Mouse (Mus musculus): ENCODE data around the gene Zkscan17.

Gene Zkscan17

DNA sequence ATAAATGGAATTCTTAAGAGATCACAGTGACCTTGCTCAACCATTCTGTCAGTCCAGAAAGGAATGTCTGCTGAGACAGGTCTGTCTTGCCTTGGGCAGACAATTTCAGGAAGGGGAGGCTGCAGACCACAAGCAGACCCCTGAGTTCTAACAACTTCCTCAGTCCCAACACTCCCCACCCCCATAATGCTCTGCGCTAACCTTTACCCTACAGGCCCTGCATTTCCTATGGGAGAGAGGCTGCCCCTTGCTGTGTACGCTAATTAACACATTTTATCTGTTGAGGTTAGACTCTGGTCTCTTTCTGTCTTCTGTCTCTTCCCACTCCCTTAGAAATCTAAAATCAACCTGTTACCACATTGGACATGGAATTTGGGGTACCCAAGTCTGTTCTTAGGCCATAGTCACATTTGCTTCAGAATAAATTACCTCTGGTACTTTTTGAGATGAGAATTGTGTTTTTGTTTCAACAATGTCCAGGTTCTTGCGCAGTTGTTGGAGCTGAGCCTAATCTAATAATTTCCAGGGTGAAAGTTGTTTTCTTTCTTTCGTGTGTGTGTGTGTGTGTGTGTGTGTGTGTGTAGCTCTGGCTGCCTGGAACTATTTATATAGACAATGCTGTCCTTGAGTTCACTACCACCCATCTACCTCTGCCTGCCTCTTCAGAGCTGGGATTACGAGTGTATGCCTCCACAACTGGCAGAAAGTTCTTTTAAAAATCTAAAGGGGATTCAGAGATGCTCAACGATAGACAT lies 6.6 kb downstream of the Zkscan17 start:
- no peak for DNase-seq (ENCODE audit: low read depth in 1 of 2, low spot score in 2 of 2)

DNA sequence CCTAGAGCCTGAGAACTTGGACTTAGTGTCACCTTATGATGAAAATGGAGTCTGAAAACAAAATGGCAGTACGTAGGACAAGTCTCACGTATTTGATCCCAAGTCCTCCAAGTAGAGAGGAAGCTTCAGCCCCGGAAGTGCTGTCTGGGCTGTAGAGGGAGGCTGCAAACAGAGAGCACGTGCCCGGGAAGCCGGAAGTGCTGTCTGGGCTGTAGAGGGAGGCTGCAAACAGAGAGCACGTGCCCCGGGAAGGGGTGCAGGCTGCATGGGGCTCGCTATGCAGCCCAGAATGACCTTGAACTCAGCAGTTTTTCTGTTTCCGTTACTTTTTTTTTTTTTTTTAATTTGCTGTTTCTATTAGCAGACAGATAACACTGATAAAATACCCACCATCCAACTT lies 8.3 kb downstream of the Zkscan17 start:
- no peak for DNase-seq (ENCODE audit: low read depth in 1 of 2, low spot score in 2 of 2)

DNA sequence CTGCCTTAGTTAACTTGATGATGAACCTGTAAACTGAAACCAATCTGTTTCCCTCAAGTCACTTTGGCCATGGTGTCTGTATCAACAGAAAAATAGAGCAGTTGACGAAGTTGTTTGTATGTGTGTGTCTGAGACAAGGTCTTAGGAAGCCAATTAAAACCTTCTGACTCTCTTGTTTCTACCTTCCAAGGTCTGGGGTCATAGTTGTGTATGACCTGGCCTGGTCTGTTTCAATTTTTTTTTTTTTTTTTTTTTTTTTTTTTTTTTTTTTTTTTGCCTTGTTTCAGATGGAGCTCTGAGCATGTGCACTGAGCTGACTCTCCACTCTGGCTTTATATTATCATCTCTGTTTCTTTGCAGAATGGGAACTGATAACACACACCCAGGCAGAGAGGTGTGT lies 9.1 kb downstream of the Zkscan17 start:
- no peak for DNase-seq (ENCODE audit: low read depth in 1 of 2, low spot score in 2 of 2)

GRCm38 (mm10) chr11:59514789-59515188 lies 11.8 kb downstream of the Zkscan17 start:
- DNase-seq (ENCODE audit: low read depth in 1 of 2, low spot score in 2 of 2), result no peak

DNA sequence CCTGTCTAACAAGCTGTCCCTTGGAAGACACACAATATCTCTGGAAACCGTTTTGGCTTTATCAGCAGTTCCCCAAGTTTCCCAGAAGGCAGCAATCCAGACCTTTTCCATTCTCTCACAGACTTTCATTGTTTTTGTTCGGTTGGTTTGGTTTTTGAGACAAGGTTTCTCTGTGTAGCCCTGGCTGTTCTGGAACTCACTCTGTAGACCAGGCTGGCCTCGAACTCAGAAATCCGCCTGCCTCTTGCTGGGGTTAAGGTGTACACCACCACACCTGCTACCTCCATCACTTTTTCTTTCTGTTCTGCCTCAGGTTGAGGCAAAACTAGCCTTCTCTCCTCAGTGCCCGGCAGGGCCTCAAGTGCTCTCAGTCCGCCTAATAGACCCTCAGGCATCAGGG lies 12.2 kb downstream of the Zkscan17 start:
- no peak for DNase-seq (ENCODE audit: low read depth in 1 of 2, low spot score in 2 of 2)

DNA sequence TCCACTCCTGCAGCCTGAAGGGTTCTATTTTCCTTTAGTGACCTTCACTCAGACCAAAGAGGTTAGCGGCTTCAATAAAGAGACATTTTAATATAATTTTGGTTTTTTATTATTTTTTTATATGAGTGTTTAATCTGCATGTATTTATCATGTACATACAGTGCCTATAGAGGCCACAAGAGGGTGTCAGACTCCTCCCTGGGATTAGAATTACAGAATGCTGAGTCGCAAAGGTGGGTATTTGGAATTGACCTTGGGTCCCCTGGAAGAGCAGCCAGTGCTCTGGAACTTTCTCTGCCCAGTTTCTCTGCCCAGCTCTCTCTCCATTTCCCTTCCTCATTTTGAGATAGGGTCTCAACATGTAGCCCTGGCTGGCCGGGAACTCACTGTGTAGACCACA lies 13.0 kb downstream of the Zkscan17 start:
- no peak for DNase-seq (ENCODE audit: low read depth in 1 of 2, low spot score in 2 of 2)

DNA sequence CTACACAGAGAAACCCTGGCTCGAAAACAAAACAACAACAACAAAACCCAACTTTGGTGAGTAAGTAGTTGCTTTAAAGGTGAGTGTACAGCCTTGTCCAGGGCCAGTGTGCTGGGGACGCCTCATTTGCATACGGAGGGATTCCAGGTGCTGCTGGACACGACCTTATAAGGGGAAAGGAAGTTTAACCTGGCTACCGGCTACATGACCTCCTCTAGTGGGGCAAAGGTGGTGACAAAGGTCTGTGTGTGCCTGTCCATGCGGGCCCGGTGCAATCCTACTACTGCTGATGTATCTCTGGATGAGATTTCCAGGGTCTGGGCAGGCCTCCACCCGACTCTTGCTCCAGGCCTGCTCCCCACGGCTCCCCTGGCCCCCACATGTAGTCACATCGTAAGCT lies 13.8 kb downstream of the Zkscan17 start:
- no peak for DNase-seq (ENCODE audit: low read depth in 1 of 2, low spot score in 2 of 2)

- DNase-seq (ENCODE audit: low read depth in 1 of 2, low spot score in 2 of 2), result no peak
Measured at GRCm38 (mm10) chr11:59511558-59511957, 15.0 kb downstream of the Zkscan17 start.

- no peak for DNase-seq (ENCODE audit: low read depth in 1 of 2, low spot score in 2 of 2)
Measured at GRCm38 (mm10) chr11:59506713-59507074, 19.9 kb downstream of the Zkscan17 start.

DNA sequence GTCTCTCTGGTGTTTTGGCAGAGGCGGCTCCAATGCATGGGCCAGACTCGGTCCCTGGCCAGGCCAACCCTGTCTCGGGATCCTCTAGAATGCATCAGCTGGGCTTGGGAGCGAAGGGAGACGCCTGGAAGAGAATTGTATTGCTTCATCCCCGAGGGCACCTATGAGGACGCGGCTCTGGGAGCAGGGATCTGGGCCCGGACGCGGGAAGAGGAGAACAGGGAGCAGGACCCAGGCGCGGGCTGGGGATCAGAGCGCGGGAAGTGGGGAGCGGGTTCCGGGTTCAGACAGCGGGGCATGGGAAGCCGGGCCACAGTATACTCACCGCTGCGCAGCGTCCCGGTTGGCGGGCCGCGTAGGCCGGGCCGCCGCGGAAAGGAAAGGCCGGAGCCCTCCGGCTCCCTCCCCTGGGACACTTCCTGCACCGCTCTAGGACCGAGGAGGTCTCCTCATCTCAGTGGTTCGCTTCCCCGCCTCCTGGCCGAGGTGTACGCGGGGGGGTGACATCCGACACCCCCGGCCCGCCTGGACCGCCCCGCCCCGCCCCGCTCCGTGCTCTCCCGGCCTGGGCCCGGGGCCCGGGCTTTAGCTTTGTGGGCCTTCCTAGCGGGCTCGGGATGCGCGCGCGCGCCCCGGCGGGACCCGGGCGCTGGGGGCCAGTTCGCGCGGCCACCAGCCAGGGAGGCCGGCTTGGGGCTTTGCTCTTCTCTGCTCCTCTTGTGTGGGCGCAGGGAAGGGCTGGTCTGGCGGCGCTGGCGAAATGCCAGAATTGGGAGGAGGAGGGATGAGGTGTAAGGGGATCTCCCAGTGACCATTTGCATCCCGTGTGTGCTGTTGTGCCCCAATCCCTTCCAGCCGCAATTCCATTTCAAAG lies 20.5 kb downstream of the Zkscan17 start:
- peak in 1 of 2 experiments; percentile 10 for DNase-seq (ENCODE audit: low read depth in 1 of 2, low spot score in 2 of 2)

GRCm38 (mm10) chr11:59505351-59505838 lies 21.2 kb downstream of the Zkscan17 start:
- peak in 1 of 2 experiments; percentile 8 for DNase-seq (ENCODE audit: low read depth in 1 of 2, low spot score in 2 of 2)

DNA sequence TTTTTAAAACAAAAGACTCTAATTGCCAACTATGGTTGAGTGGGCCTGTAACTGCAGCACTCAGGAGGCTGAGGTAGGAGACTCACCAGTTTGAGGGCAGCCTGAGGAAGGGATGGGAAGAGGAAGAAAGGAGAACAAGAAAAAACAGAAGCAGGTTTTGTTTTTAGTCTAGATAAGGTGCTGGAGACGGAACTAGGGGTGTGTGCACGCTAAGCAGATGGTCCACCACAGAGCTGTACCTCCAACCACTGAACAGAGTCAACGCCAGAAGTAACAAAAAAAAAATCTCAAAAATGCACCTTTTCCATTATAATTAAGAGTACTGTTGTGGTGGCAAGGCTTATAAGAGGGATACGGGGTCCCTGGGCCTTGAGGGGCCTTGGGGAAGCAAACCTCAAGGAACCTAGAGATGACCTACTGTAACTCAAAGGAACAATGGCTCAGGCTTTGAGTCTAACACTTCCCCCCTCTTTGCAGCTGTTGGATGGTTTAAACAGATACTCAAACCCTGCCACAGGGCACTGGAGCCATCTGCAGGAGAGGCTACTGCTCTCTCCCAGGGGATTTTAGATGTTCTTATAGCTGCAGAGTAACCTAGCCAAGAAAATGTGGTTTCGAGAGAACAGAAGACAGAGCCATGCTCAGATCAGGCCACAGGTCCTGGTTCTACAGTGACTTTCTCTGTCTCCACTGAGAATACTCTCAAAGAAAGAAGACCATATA lies 24.4 kb downstream of the Zkscan17 start:
- DNase-seq (ENCODE audit: low read depth in 1 of 2, low spot score in 2 of 2), result no peak

GRCm38 (mm10) chr11:59497747-59498146 lies 28.8 kb downstream of the Zkscan17 start:
- DNase-seq (ENCODE audit: low read depth in 1 of 2, low spot score in 2 of 2), result no peak

DNA sequence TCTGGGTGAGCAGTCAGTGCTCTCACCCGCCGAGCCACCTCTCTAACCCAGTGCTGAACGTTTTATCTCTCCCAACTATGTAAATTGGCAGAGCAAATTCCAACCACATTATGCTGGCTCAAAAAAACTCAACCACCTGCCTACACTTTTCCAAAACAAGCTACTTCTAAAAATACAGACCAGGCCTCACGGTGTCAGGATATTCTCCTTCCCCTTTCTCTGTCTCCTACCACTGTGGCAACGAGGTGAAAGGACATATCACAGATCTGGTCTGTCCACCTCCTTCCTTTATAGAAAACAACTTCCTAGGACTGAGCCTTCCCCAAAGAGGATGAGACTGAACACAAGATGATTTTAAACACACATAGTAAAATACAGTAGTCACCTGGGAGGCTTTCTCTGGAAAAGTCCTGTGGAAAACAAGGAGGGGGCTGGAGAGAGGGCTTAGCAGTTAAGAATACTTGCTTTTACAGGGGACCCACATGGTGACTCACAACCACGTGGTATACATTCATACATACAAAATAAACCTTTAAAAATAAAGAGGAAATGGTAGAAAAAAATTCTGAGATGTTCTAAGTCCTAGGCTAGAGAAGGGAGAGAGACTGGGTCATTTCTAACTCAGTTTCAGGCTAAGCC lies 29.8 kb downstream of the Zkscan17 start:
- DNase-seq (ENCODE audit: low read depth in 1 of 2, low spot score in 2 of 2), result no peak

DNA sequence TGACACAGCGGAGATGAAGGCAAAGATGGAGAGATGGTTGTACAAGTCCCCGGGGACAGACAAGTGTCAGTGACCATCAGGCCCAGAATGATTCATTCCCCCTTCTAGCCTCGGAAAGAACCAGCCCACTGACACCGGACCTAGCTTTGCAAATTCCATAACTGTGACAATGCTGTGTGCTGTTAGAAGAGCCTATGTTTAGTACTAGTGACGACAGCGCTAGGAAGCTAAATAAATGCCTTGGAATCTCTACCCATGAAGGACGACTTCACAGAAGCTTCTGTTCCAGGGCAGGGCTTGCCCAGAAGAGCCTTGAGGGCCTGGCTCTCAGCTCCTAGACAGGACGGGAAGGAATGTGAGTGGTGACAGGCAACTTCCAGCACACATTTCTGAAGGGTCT lies 40.3 kb downstream of the Zkscan17 start:
- no peak for DNase-seq (ENCODE audit: low read depth in 1 of 2, low spot score in 2 of 2)

DNA sequence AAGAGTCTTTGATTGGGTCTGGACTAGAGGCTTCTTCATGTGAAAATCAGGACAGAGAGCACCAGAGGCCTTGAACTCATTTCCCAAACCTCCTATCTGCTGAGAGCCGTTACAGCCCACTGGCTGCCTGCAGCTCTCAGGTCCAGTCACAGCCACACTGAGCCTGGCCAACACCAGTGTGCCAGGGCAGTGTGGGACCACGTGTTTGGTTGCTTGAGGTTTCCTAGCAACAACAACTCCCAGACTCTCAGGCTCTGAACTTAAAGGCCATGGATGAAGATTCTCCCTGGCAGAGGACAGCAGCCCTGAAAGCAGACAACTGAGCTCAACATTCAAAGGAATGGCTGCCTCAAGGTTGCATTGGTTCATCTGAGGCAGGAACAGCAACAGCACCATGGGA lies 40.9 kb downstream of the Zkscan17 start:
- no peak for DNase-seq (ENCODE audit: low read depth in 1 of 2, low spot score in 2 of 2)

DNA sequence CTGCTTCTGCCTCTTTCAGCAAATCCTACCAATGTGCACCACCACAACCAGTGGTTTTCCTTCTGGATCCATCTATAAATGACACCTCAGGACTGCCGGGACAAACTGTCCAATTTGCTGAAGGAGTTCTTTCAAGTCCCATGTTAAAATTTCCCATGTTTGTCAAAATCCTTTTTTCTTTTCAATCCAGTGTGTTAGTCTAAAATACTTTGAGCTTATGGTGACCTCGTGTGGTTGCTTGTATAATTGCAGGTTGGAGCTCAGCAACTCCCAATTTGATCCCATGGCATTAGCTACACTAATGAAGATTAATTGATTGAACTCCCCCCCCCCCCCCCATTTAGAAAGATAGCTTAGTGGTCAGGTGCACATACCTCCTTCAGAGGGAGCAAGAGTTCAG lies 43.3 kb downstream of the Zkscan17 start:
- DNase-seq (ENCODE audit: low read depth in 1 of 2, low spot score in 2 of 2), result no peak

- no peak for DNase-seq (ENCODE audit: low read depth in 1 of 2, low spot score in 2 of 2)
Measured at GRCm38 (mm10) chr11:59477240-59477639, 49.3 kb downstream of the Zkscan17 start.

DNA sequence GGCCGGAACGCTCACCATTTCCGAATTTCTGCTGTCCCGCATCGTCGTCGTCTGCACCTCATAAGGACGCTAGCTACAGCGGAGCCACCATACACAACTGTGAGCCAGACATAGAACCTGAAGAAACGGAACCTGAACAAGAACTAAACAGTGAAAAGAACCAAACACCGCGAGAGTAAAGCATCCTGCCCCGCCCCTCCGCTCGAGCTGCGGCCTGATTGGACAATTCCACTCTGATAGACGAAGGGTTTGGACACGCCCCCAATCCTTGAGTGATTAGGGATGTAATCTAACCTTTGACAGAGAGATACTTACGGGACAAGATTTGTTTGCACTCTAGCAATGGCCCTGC lies 54.2 kb downstream of the Zkscan17 start, which contains the start of gene Zfp867:
Gene Zfp867 (minus strand): TSS at position 149 of the 352 bp plus-strand sequence.
- DNase-seq (ENCODE audit: low read depth in 1 of 2, low spot score in 2 of 2), result peak; percentile 30 to 62

DNA sequence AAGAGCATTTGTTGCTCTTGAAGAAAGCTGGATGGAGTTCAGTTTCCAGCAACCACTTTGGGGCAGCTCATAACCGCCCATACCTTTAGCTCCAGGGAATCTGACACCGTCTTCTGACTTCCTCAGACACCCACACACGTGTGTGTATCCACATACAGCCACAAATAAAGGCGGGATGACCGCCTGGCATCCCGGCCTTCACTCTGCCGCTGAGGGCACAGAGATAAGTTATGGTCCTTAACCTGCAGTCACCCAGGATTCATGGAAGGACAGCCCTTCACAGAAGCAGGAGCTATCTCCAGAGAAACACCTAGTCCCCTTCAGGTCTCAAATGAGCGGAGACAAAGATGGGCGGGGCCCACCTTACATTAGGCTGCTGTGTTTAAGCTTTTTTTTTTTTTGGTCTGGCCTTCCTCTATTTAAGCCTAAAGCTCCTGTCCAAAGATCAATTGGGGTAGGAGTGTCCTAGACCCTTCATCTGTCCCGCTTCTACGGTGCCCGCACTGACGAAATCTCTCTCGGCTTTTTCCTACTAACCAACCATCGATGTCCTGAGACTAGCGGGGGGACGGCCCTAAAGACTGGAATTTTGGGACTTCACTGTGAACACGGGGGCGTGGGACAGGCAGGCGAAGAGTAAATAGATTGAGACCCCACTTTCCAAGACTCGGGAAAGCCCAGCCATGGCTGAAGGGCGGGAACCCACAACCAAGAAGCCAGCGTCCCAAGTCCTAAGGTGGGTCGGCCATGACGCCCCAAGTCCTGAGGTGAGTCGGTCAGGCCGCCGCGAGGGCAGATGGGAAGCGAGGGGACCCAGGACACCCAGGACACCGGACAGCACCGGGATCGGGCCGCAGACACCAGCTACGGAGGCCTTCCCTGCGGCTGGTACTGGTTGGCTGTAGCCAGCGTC lies 54.9 kb downstream of the Zkscan17 start:
- no peak for DNase-seq (ENCODE audit: low read depth in 1 of 2, low spot score in 2 of 2)

Measured in monocyte, adult 2 months (primary cell).